Mouse (Mus musculus) brain, embryonic 14.5 days (tissue): Measurements from ENCODE around the gene 4930539E08Rik.

Experiments
- CTCF ChIP-seq: fragments of 200-500 bp; IDR thresholded peaks from 2 replicates; pipeline ENCODE4 v1.5.1; 2012; ENCODE audit warnings: inconsistent platforms, mild to moderate bottlenecking, moderate library complexity, borderline replicate concordance; ENCODE audit not compliant: insufficient read depth, insufficient read length; ENCODE audit errors: extremely low read depth
- POLR2A ChIP-seq: fragments of 200-500 bp; IDR thresholded peaks from 2 replicates; pipeline ENCODE4 v1.6.1; 2012; ENCODE audit warnings: mild to moderate bottlenecking, inconsistent platforms, borderline replicate concordance; ENCODE audit not compliant: poor library complexity, insufficient read depth, insufficient read length, severe bottlenecking; ENCODE audit errors: extremely low read depth

- TF ChIP-seq CTCF (no peak), POLR2A (no peak)
These were observed 15.7 kb downstream of the 4930539E08Rik start for GRCm38 (mm10) chr17:28899427-28899826.
